Mouse (Mus musculus) lung, postnatal 14 days (tissue): ENCODE results near the gene B230217C12Rik.

Experiments
- DNase-seq: peaks from one replicate; pipeline ENCODE4 v3.0.0; 2021

B230217C12Rik gene

DNA sequence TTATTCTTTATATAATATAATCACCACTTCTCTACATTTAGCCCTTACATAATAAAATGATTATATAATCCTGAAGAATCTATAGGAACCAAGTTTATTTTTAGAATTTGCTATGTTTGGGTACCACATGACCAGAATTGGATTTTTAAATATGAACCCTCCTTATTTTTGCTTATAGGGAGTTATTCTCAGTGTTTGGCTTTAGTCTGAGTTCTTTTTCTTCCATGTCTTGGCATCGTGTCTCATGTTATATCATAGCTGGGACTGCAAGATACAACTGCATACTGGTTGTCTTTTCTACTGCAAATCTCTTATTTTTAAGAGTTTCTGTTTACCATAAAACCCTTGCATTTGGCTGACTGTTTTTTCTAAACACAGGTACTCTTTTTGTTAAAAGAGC lies 33.8 kb downstream of the B230217C12Rik start:
- DNase-seq: no peak

DNA sequence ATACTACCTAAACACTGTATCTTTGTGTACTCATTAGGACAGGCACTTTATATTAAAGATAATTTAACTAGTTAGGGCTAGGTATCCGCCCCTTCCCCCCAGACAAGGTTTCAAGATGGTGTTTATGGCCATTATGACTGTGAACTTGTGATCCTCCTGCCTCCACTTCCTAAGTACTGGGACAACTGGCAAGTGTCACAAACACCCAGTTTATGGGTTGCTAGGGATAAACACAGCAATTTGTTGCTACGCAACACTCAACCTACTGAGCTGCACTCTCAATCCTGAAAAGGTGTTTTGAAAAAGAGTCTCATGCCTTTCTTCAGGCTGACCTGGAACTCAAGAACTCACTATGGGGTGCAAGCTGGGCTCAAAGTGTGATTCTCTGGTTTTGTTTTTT lies 36.8 kb downstream of the B230217C12Rik start:
- no peak for DNase-seq

DNA sequence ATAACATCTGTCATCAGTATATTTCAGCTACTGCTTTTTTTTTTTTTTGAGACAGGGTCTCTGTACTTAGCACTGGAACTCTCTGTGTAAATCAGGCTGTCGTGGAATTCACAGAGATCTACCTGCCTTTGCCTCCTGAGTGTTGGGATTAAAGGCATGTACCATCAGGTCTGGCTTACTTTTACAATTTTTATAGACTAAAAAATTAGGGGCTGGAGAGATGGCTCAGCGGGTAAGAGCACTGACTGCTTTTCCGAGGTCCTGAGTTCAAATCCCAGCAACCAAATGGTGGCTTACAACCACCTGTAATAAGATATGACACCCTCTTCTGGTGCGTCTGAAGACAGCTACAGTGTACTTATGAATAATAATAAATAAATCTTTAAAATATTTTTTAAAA lies 39.8 kb downstream of the B230217C12Rik start:
- no peak for DNase-seq

DNA sequence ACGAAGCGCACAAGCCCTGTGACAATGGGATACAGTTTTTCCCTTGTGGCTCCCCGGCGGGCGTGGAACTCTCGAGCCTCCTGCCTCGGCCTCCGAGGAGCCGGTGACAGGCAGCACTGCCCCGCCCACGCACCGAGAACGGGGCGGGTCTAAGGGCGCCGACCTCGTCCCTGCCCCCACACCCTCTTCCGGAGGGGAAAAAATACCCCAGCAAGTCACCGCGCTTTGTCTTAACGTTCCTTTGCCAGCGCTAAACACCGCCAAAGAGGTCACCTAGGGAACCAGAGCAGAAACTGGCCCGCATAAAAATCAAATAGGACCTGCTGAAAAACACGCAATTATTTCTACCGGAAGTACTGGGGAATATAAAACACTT lies 43.0 kb downstream of the B230217C12Rik start:
- DNase-seq: peak; percentile 68

DNA sequence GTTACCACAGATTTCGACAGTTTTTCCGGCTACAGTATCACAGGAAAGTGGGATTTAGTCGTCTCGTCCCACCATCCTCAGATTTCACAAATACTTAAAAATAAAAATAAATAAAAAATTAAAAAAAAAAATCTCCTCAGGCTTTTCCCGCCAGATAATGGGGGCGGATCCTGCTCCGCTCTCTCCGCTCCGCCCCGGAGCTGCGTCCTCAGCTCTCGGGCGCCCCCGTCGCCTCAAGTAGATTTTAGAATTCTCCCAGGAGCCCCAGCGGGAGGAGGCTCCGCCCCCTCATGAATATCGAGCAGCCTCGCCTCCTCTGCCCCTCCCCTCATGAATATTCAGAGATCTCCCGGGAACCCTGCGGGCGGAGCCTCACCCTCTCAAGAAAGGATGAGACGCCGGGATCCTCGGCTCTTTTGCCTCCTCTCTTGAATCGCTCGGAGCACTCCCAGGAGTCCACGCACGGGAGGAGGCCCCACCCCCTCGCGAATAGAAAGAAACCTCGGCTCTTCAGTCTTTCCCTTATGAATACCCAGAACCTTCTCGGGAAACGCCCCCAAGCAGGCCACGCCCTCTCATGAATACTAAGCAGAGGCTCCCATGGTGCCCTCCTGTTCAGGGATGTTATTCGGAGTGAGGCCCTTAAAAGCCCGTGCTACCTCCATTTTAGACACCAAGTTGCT lies 43.5 kb downstream of the B230217C12Rik start, which contains the start of gene Fbxo47:
Gene Fbxo47 (minus strand): TSS at position 237 of the 683 bp plus-strand sequence.
- peak; percentile 97 for DNase-seq

DNA sequence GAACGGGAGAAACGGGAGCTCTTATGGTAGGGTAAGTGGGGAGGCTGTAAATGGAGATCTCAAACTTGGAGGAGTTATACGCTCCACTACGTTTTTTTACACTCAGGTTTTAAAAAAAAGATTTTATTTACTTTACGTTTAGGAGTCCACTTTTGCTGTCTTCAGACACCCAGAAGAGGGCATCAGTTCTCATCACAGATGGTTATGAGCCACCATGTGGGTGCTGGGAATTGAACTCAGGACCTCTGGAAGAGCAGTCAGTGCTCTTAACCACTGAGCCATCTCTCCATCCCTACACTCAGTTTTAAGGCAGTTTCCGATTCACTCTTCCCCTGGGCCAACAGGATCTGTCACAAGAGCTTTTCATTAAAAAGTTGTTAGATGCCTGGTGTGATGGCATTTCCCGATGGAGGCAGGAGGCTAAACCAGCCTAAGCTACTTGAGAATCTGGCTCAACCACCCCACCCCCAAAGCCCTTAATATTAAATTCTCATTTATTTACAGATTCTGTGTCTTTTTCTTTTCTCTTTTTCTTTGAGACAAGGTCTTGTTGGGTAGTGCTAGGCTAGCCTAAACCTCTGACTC lies 44.1 kb downstream of the B230217C12Rik start:
- DNase-seq: no peak

DNA sequence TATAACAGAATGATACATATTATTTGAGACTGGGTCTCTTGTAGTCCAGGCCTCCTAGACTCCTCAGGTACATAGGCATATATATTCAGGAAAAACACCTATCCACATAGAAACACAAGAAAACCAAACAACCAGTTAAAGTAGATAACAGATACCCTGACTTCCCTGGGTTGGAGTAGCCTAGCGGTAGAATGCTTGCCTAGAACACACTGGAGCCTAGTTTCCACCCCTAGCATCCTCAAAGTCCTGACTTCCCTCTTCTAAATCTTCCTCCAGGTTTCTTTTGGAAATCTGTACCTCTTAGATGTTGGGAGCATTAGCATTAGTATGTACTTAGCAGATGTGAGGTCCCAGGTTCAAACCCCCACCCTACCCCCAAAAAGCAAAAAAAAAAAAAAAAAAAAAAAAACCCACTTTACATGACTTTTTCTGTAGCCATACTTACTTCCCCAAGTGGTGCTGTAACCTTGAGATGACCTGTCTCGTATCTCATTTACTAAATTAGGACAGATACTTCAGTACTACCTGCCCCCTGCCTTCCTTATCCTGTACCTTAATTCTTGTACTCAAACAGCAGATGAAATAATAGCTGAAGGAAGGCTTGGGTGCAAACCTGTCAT lies 44.8 kb downstream of the B230217C12Rik start:
- no peak for DNase-seq

DNA sequence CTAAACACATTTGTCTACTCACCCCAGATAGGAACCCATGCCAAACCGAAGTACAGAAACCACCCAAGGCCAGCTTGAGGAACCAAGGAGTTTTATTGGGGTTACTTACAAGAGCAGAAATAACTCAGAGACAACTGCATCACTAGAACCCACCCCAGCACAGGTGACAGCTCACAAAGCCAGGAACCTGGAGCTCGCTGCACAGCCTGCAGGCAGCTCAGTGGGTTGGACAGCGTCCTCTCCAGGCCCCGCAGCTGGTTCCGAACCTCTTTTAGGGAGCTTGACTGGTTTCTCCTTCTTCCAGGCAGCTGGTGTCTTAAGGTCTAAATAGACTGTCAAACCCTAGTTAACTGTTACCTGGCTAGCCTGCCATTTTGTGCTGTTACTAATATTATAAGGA lies 51.2 kb downstream of the B230217C12Rik start:
- no peak for DNase-seq
